Mouse (Mus musculus): ENCODE measurements around the gene Maneal. TPM values are rescaled to one million over a fixed set of nuclear protein-coding genes. Genes with fewer than 3 reads are reported as not detected.

Maneal gene
- polyA plus RNA-seq, 1 experiment from 2014 or later: 10.3 TPM

DNA sequence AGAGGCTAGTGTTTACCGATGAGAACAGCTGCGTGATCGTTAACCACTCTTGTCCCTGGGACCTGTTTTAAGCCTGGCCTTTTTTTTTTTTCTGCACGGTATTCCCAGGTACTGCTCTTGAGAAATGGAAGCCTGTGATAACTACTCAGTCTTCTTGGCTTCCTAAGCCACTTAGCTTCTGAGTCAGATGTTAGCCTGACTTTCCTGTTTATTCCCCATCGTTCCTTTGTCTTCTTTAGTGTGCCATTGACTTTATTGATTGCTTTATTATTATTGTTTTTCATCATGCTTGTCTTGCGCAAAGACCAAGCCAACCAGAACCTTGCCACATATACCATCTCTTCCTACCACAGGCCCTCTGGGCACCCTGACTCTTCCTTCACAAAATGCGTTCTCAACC, 51.9 kb downstream of the Maneal start:
- no peaks in the 10 kb centered on the region for H3K9me3 ChIP-seq (ENCODE audit: control insufficient read depth, low read length)
- no peak overlapping the region for H3K4me2 ChIP-seq (replicated peaks; ENCODE audit: low read depth, low read length)
- H3K27ac ChIP-seq (ENCODE audit: low read depth, low read length): no peak overlapping the region
- no peak for ATAC-seq (ENCODE audit: low FRiP score)
- DNase-seq (ENCODE audit: low spot score): no peak
- WGBS: 96% methylated on average over 7 of the region's 7 CpGs
- no peaks in the 10 kb centered on the region; the same call in 1 of the 2 replicates for H3K36me3 ChIP-seq (ENCODE audit: control insufficient read depth, insufficient read depth, low read length)
- no peaks in the 10 kb centered on the region for H3K4me1 ChIP-seq (replicated peaks; ENCODE audit: control insufficient read depth, insufficient read depth, low read length)
- H3K4me3 ChIP-seq (ENCODE audit: low read depth, low read length): no peak overlapping the region
- H3K9ac ChIP-seq (ENCODE audit: low read depth, low read length): no peak overlapping the region
- H3K27me3 ChIP-seq (ENCODE audit: control insufficient read depth, insufficient read depth, low read length): no peaks in the 10 kb centered on the region

DNA sequence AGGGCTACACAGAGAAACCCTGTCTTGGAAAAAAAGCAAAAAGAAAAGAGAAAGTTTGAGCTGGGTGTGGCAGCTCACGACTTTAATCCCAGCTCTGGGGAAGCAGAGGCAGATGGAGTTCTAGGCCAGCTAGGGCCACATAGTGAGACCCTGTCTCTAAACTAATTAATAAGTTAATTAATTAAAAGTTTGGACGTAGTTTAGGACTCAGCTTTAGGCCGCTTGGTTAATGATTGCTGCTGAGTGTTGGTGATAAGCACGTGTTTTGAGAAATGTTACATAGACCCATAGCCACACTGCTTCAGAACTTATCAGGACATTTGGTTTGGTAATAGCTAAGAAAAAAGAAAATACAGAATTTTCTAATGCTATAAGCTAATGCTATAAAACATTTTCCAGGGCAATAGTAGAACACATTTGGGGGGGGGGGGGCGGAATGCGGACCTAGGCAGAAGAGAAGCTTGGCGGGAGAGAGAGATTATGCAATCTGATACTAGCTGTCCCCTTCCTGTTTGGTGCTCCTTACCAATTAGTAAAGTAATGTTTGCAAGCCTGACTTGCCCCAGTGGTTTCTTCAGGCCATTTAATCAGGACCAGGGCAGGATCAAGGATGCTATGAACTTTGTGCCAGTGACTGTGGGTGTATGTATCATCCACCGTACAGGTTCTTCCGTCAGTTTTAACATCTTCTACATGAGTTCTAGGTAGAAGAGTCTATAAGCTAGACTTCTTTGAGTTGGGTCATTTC, 52.7 kb downstream of the Maneal start:
- Histone ChIP-seq H3K4me3 (ENCODE audit: low read depth, low read length) (no peak overlapping the region), H3K9ac (ENCODE audit: low read depth, low read length) (no peak overlapping the region), H3K36me3 (ENCODE audit: control insufficient read depth, insufficient read depth, low read length) (no peaks in the 10 kb centered on the region; the same call in 1 of the 2 replicates), H3K9me3 (ENCODE audit: control insufficient read depth, low read length) (no peaks in the 10 kb centered on the region), H3K27me3 (ENCODE audit: control insufficient read depth, insufficient read depth, low read length) (no peaks in the 10 kb centered on the region), H3K4me1 (replicated peaks; ENCODE audit: control insufficient read depth, insufficient read depth, low read length) (no peaks in the 10 kb centered on the region), H3K27ac (ENCODE audit: low read depth, low read length) (no peak overlapping the region), H3K4me2 (replicated peaks; ENCODE audit: low read depth, low read length) (no peak overlapping the region)
- DNase-seq (ENCODE audit: low spot score): no peak
- 87% methylated on average over 9 of the region's 9 CpGs for WGBS
- ATAC-seq (ENCODE audit: low FRiP score): no peak

DNA sequence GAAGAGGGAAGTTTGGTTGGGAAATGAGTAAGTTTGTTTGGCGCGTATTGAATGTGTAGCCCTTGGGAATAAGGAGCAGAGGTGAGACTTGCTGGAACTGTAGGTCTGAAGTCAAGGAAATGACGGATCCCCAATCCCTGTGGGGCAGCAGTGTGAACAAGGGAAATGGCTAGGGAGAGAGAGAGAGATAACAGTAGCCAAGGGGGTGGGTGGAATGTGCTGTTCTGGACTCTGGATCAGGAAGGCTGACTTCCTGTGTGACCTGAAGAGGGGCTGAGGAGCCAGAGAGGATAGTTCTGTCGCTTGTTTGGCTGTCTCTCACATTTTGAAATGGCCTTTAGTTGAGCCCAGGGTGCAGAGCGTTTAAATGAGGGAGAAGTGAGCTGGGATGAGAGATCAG, 53.5 kb downstream of the Maneal start:
- no peaks in the 10 kb centered on the region for H3K27me3 ChIP-seq (ENCODE audit: control insufficient read depth, insufficient read depth, low read length)
- 85% methylated on average over 5 of the region's 5 CpGs for WGBS
- no peak overlapping the region for H3K9ac ChIP-seq (ENCODE audit: low read depth, low read length)
- DNase-seq (ENCODE audit: low spot score) (no peak), ATAC-seq (ENCODE audit: low FRiP score) (no peak)
- H3K27ac ChIP-seq (ENCODE audit: low read depth, low read length): no peak overlapping the region
- H3K4me1 ChIP-seq (replicated peaks; ENCODE audit: control insufficient read depth, insufficient read depth, low read length): peaks cover 2% of the 10 kb centered on the region; the same call in 1 of the 2 replicates
- H3K9me3 ChIP-seq (ENCODE audit: control insufficient read depth, low read length): no peaks in the 10 kb centered on the region
- no peak overlapping the region for H3K4me3 ChIP-seq (ENCODE audit: low read depth, low read length)
- H3K4me2 ChIP-seq (replicated peaks; ENCODE audit: low read depth, low read length): no peak overlapping the region
- no peaks in the 10 kb centered on the region; the same call in 1 of the 2 replicates for H3K36me3 ChIP-seq (ENCODE audit: control insufficient read depth, insufficient read depth, low read length)

Other genes starting within 250 kb of the Maneal start
- gene Pou3f1, start 205.4 kb downstream of the Maneal start, polyA plus RNA-seq (2014; fragmentation: Nextera tagmentation; extraction: Ambion mirVana): 17.4 and 18.8 TPM in 2 replicates
- 65.8 and 67.5 TPM in 2 replicates for gene Utp11, start 168.6 kb downstream of the Maneal start, polyA plus RNA-seq (2014; fragmentation: Nextera tagmentation; extraction: Ambion mirVana)
- gene Fhl3, start 161.5 kb downstream of the Maneal start, polyA plus RNA-seq (2014; fragmentation: Nextera tagmentation; extraction: Ambion mirVana): 3.2 and 4.7 TPM in 2 replicates
- 197 and 210 TPM in 2 replicates for gene Sf3a3, start 147.4 kb downstream of the Maneal start, polyA plus RNA-seq (2014; fragmentation: Nextera tagmentation; extraction: Ambion mirVana)
- 24.9 and 32.3 TPM in 2 replicates for gene Inpp5b, start 120.3 kb downstream of the Maneal start, polyA plus RNA-seq (2014; fragmentation: Nextera tagmentation; extraction: Ambion mirVana)
- 15.1 and 15.9 TPM in 2 replicates for gene Mtf1, start 60.1 kb downstream of the Maneal start, polyA plus RNA-seq (2014; fragmentation: Nextera tagmentation; extraction: Ambion mirVana)
- 44.0 and 50.8 TPM in 2 replicates for gene Yrdc, start 11.5 kb downstream of the Maneal start, polyA plus RNA-seq (2014; fragmentation: Nextera tagmentation; extraction: Ambion mirVana)
- 55.0 and 55.9 TPM in 2 replicates for gene 1110065P20Rik, start 11.0 kb downstream of the Maneal start, polyA plus RNA-seq (2014; fragmentation: Nextera tagmentation; extraction: Ambion mirVana)
- 4.4 and 7.4 TPM in 2 replicates for gene Epha10, start 18.7 kb upstream of the Maneal start, polyA plus RNA-seq (2014; fragmentation: Nextera tagmentation; extraction: Ambion mirVana)
- 4.2 and 5.5 TPM in 2 replicates for gene 9930104L06Rik, start 74.9 kb upstream of the Maneal start, polyA plus RNA-seq (2014; fragmentation: Nextera tagmentation; extraction: Ambion mirVana)
- gene Cdca8, start 77.1 kb upstream of the Maneal start, polyA plus RNA-seq (2014; fragmentation: Nextera tagmentation; extraction: Ambion mirVana): 192 and 195 TPM in 2 replicates
- 8.5 and 16.5 TPM in 2 replicates for gene Rspo1, start 124.3 kb upstream of the Maneal start, polyA plus RNA-seq (2014; fragmentation: Nextera tagmentation; extraction: Ambion mirVana)
- 91.2 and 103 TPM in 2 replicates for gene Gnl2, start 154.4 kb upstream of the Maneal start, polyA plus RNA-seq (2014; fragmentation: Nextera tagmentation; extraction: Ambion mirVana)
- gene Dnali1, start 203.5 kb upstream of the Maneal start, polyA plus RNA-seq (2014; fragmentation: Nextera tagmentation; extraction: Ambion mirVana): 0.64 and 0.91 TPM in 2 replicates
- 37.7 and 37.9 TPM in 2 replicates for gene Snip1, start 204.5 kb upstream of the Maneal start, polyA plus RNA-seq (2014; fragmentation: Nextera tagmentation; extraction: Ambion mirVana)
- gene Meaf6, start 223.0 kb upstream of the Maneal start, polyA plus RNA-seq (2014; fragmentation: Nextera tagmentation; extraction: Ambion mirVana): 122 and 131 TPM in 2 replicates

All from hindbrain, embryonic 11.5 days (tissue).